In genomic region chr2:143603071-143603470, GRCm38 (mm10) we compare ENCODE assay signal across 17 mouse cellular contexts. TPM values are rescaled to one million over a fixed set of nuclear protein-coding genes. Genes with fewer than 3 reads are reported as not detected.
"Had no signal": no experiment of that assay in that cellular context is flagged by ENCODE, and none has a peak within 500 bp of the region (broad histone marks: within the 10 kb centered on the region; RNA-seq: fewer than 3 reads in every experiment).

No protein-coding gene starts in this region.

- H3K4me1 ChIP-seq: neural tube, embryonic 15.5 days; stomach, embryonic 15.5 days had no signal

- H3K4me2 ChIP-seq: neural tube, embryonic 15.5 days; stomach, embryonic 15.5 days had no signal

- H3K9ac ChIP-seq: neural tube, embryonic 15.5 days; stomach, embryonic 15.5 days had no signal

- H3K9me3 ChIP-seq: neural tube, embryonic 15.5 days; stomach, embryonic 15.5 days had no signal

- DNase-seq: retina, postnatal 1 day; right cerebral cortex, adult 18-20 months; right cerebral cortex, postnatal 14 days; right cerebral cortex, postnatal 25 days; right cerebral cortex, postnatal 4 days; spleen, adult 18-20 months; thymus, adult 18-20 months; thymus, adult 2 months; thymus, postnatal 14 days; thymus, postnatal 25 days; thymus, postnatal 36 days; thymus, postnatal 4 days had no signal

- H3K4me3 ChIP-seq: neural tube, embryonic 15.5 days; stomach, embryonic 15.5 days had no signal

- H3K27ac ChIP-seq: neural tube, embryonic 15.5 days; stomach, embryonic 15.5 days; stomach, postnatal 0 days had no signal

- H3K27me3 ChIP-seq: neural tube, embryonic 15.5 days; stomach, embryonic 15.5 days had no signal

- H3K36me3 ChIP-seq: neural tube, embryonic 15.5 days; stomach, embryonic 15.5 days had no signal

RNA-seq across cellular contexts. Expression of gene Pcsk2, which starts 57.1 kb away (rescaled TPM):
- polyA plus RNA-seq: spleen, adult 2 months; thymus, postnatal 0 days had no signal
